Mouse (Mus musculus) lung, embryonic 14.5 days (tissue): ENCODE results near the gene Gm45808. TPM values are rescaled to one million over a fixed set of nuclear protein-coding genes. Genes with fewer than 3 reads are reported as not detected.
A peak's percentile ranks its signal among the peaks of the same experiment; 100 is the strongest.

ENCODE experiments used
- ATAC-seq: fragments of 200-750 bp; cut with Nextera tagmentation; 2 replicates; pipeline ENCODE4 v1.8.0; 2017; ENCODE audit warnings: mild to moderate bottlenecking, moderate TSS enrichment, moderate library complexity; ENCODE audit not compliant: insufficient read depth
- DNase-seq: peaks from one replicate; pipeline ENCODE4 v3.0.0-alpha.2; 2015
- H3K27ac ChIP-seq: fragments of 300-500 bp; sonication (generic); 2 replicates; pipeline ENCODE4 v1.5.1; 2014; ENCODE audit warnings: low read depth, mild to moderate bottlenecking, moderate library complexity
- H3K27me3 ChIP-seq: fragments of 300-500 bp; sonication (generic); 2 replicates; pipeline ENCODE4 v1.6.1; 2014; ENCODE audit warnings: low read length, control low read depth; ENCODE audit not compliant: insufficient read depth
- H3K36me3 ChIP-seq: fragments of 300-500 bp; sonication (generic); 2 replicates; pipeline ENCODE4 v1.6.1; 2014; ENCODE audit warnings: control low read depth; ENCODE audit not compliant: insufficient read depth
- H3K4me1 ChIP-seq: fragments of 300-500 bp; sonication (generic); 2 replicates; pipeline ENCODE4 v1.6.1; 2014; ENCODE audit warnings: antibody characterized with exemption, control low read depth; ENCODE audit not compliant: insufficient read depth
- H3K4me2 ChIP-seq: fragments of 300-500 bp; sonication (generic); 2 replicates; pipeline ENCODE4 v1.6.1; 2014; ENCODE audit warnings: mild to moderate bottlenecking
- H3K4me3 ChIP-seq: fragments of 300-500 bp; sonication (generic); 2 replicates; pipeline ENCODE4 v1.5.1; 2014; ENCODE audit warnings: low read depth, low read length
- H3K9ac ChIP-seq: fragments of 300-500 bp; sonication (generic); 2 replicates; pipeline ENCODE4 v1.6.1; 2014
- H3K9me3 ChIP-seq: fragments of 300-500 bp; sonication (generic); 2 replicates; pipeline ENCODE4 v1.6.1; 2016; ENCODE audit warnings: low read depth, low read length, control low read depth
- CTCF ChIP-seq: IDR thresholded peaks from 2 replicates; pipeline ENCODE4 v1.5.1; 2016; ENCODE audit warnings: antibody characterized with exemption, low read depth
- WGBS: fragments of 180-500 bp; shearing (Covaris S2); extraction: QIAGEN DNeasy Blood & Tissue Kit; methylation state at CpG from one replicate; pipeline ENCODE4 v1.1.7; 2014; 5-methylcytosine and 5-hydroxymethylcytosine counted together
- microRNA-seq: library from miRNA; unstranded; fragments of <30 nt; microRNA quantifications from one replicate; pipeline ENCODE4, GENCODE M21; 2016; ENCODE audit warnings: borderline number of aligned reads
- polyA plus RNA-seq: library from polyadenylated mRNA; unstranded; fragments of >200 nt; fragmentation: Nextera tagmentation; extraction: Ambion mirVana; gene quantifications from 2 replicates; pipeline ENCODE4 v1.2.1, GENCODE M21; 2014

The Gm45808 gene
- polyA plus RNA-seq, 1 experiment from 2014 or later: not detected

GRCm38 (mm10) chr7:45417962-45418492 lies 68.6 kb downstream of the Gm45808 start:
- H3K4me3 ChIP-seq: no peak overlapping the region
- H3K4me1 ChIP-seq: peaks cover 17% of the 10 kb centered on the region; the same call in 1 of the 2 replicates
- H3K27ac ChIP-seq: no peak overlapping the region
- peaks cover 26% of the 10 kb centered on the region for H3K36me3 ChIP-seq
- 9% methylated on average over 13 of the region's 13 CpGs for WGBS
- peak overlapping the region; percentile 27; the same call in 1 of the 2 replicates for H3K4me2 ChIP-seq
- H3K9ac ChIP-seq: no peak overlapping the region
- H3K9me3 ChIP-seq: no peaks in the 10 kb centered on the region
- DNase-seq (no peak), ATAC-seq (no peak)
- no peak for TF ChIP-seq CTCF
- H3K27me3 ChIP-seq: peaks cover 56% of the 10 kb centered on the region

Small RNA genes within 50 kb of the gene (microRNA-seq; reads per million reads assigned to microRNA genes)
- gene Gm22133: not detected

Other genes with a start within 250 kb of the Gm45808 start
- 2.1 and 2.9 TPM in 2 replicates for gene Cd37, start 247.7 kb downstream of the Gm45808 start, polyA plus RNA-seq
- not detected in 2 replicates for gene Slc6a16, start 245.7 kb downstream of the Gm45808 start, polyA plus RNA-seq
- gene Slc6a21, start 209.3 kb downstream of the Gm45808 start, polyA plus RNA-seq: not detected in 2 replicates
- gene Trpm4, start 153.0 kb downstream of the Gm45808 start, polyA plus RNA-seq: 11.4 and 15.7 TPM in 2 replicates
- 0.58 and 1.2 TPM in 2 replicates for gene Hrc, start 151.5 kb downstream of the Gm45808 start, polyA plus RNA-seq
- 3.1 and 3.2 TPM in 2 replicates for gene Ppfia3, start 119.8 kb downstream of the Gm45808 start, polyA plus RNA-seq
- 0.30 and 0.87 TPM in 2 replicates for gene Lin7b, start 116.2 kb downstream of the Gm45808 start, polyA plus RNA-seq
- 74.0 and 88.2 TPM in 2 replicates for gene Snrnp70, start 91.1 kb downstream of the Gm45808 start, polyA plus RNA-seq
- 0.08 TPM in 1 of 2 replicates, not detected in the other for gene Kcna7, start 81.2 kb downstream of the Gm45808 start, polyA plus RNA-seq
- 1.9 and 2.2 TPM in 2 replicates for gene Ntf5, start 73.1 kb downstream of the Gm45808 start, polyA plus RNA-seq
- not detected in 2 replicates for gene Lhb, start 66.0 kb downstream of the Gm45808 start, polyA plus RNA-seq
- 35.7 and 36.0 TPM in 2 replicates for gene Gys1, start 52.0 kb downstream of the Gm45808 start, polyA plus RNA-seq
- 163 and 173 TPM in 2 replicates for gene Ruvbl2, start 48.7 kb downstream of the Gm45808 start, polyA plus RNA-seq
- gene Ftl1, start 26.9 kb downstream of the Gm45808 start, polyA plus RNA-seq: 4,463 and 4,749 TPM in 2 replicates
- gene Bax, start 19.9 kb downstream of the Gm45808 start, polyA plus RNA-seq: 135 and 139 TPM in 2 replicates
- gene Tulp2, start 4.9 kb downstream of the Gm45808 start, polyA plus RNA-seq: 0.47 and 0.86 TPM in 2 replicates
- 3.0 and 3.3 TPM in 2 replicates for gene Dhdh, start 2.0 kb upstream of the Gm45808 start, polyA plus RNA-seq
- gene Nucb1, start 23.6 kb upstream of the Gm45808 start, polyA plus RNA-seq: 194 and 201 TPM in 2 replicates
- 15.6 and 17.5 TPM in 2 replicates for gene Ppp1r15a, start 39.5 kb upstream of the Gm45808 start, polyA plus RNA-seq
- 1.9 and 2.1 TPM in 2 replicates for gene Plekha4, start 39.5 kb upstream of the Gm45808 start, polyA plus RNA-seq
- 0.57 and 0.66 TPM in 2 replicates for gene Hsd17b14, start 68.1 kb upstream of the Gm45808 start, polyA plus RNA-seq
- gene Bcat2, start 83.3 kb upstream of the Gm45808 start, polyA plus RNA-seq: 48.9 and 53.4 TPM in 2 replicates
- gene Fgf21, start 128.7 kb upstream of the Gm45808 start, polyA plus RNA-seq: not detected in 2 replicates
- gene Fut1, start 130.5 kb upstream of the Gm45808 start, polyA plus RNA-seq: 0.13 and 0.58 TPM in 2 replicates
- gene Izumo1, start 135.0 kb upstream of the Gm45808 start, polyA plus RNA-seq: 0.28 and 0.35 TPM in 2 replicates
- gene Rasip1, start 140.7 kb upstream of the Gm45808 start, polyA plus RNA-seq: 29.4 and 35.3 TPM in 2 replicates
- 8.1 and 9.2 TPM in 2 replicates for gene Mamstr, start 153.2 kb upstream of the Gm45808 start, polyA plus RNA-seq
- 0.22 and 0.75 TPM in 2 replicates for gene Fut2, start 179.6 kb upstream of the Gm45808 start, polyA plus RNA-seq
- 0.28 and 0.30 TPM in 2 replicates for gene Ntn5, start 197.2 kb upstream of the Gm45808 start, polyA plus RNA-seq
- gene Sec1, start 207.6 kb upstream of the Gm45808 start, polyA plus RNA-seq: 0.08 TPM in 1 of 2 replicates, not detected in the other
- 2.0 and 4.3 TPM in 2 replicates for gene Car11, start 213.0 kb upstream of the Gm45808 start, polyA plus RNA-seq
- 2.1 TPM in 2 replicates for gene Dbp, start 218.3 kb upstream of the Gm45808 start, polyA plus RNA-seq
- 1,245 and 1,303 TPM in 2 replicates for gene Rpl18, start 228.6 kb upstream of the Gm45808 start, polyA plus RNA-seq
- 21.9 and 23.8 TPM in 2 replicates for gene Sphk2, start 231.2 kb upstream of the Gm45808 start, polyA plus RNA-seq
- gene Fam83e, start 234.4 kb upstream of the Gm45808 start, polyA plus RNA-seq: 0.92 and 1.1 TPM in 2 replicates
- not detected in 2 replicates for gene Spaca4, start 239.0 kb upstream of the Gm45808 start, polyA plus RNA-seq